Mouse (Mus musculus): ENCODE measurements around the gene Mllt6. TPM values are rescaled to one million over a fixed set of nuclear protein-coding genes. Genes with fewer than 3 reads are reported as not detected.
A peak's percentile ranks its signal among the peaks of the same experiment; 100 is the strongest.

Mllt6 gene
- polyA plus RNA-seq, 1 experiment, result 48.7 TPM

GRCm38 (mm10) chr11:97711200-97711900, 48.1 kb downstream of the Mllt6 start:
- TF ChIP-seq CTCF (IDR thresholded peaks at IDR 0.05; ENCODE audit: low read depth, low read length) (no peak), POLR2A (IDR thresholded peaks at IDR 0.05; ENCODE audit: borderline replicate concordance, low read depth, low read length) (no peak)
- Histone ChIP-seq H3K4me3 (ENCODE audit: insufficient read depth, low read length) (no peak overlapping the region), H3K27ac (ENCODE audit: insufficient read depth, low read depth, low read length) (no peak overlapping the region), H3K4me1 (ENCODE audit: control insufficient read depth, insufficient read depth, low read length) (peaks cover 15% of the 10 kb centered on the region)

DNA sequence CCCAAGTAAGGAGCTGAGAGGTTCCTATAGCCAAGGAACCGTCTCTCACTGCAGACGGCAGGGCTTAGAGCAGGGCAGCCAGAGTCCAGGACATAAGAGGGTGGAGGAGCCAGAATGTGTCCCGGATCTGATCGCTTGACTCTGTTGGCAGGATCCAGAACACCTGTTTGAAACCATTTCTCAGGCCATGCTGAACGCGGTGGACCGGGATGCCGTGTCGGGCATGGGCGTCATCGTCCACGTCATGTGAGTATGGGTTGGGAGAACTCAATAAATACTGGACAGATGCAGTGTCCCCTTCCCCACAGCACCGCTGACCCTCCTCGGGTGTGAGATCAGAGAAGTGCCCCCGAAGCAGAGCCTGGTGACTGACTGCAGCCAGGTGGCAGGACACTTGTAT, 49.1 kb downstream of the Mllt6 start:
- Histone ChIP-seq H3K4me3 (ENCODE audit: insufficient read depth, low read length) (no peak overlapping the region), H3K4me1 (ENCODE audit: control insufficient read depth, insufficient read depth, low read length) (peaks cover 18% of the 10 kb centered on the region), H3K27ac (ENCODE audit: insufficient read depth, low read depth, low read length) (no peak overlapping the region)
- TF ChIP-seq CTCF (IDR thresholded peaks at IDR 0.05; ENCODE audit: low read depth, low read length) (no peak), POLR2A (IDR thresholded peaks at IDR 0.05; ENCODE audit: borderline replicate concordance, low read depth, low read length) (no peak)

- no peak for TF ChIP-seq CTCF (IDR thresholded peaks at IDR 0.05; ENCODE audit: low read depth, low read length)
- no peak for TF ChIP-seq POLR2A (IDR thresholded peaks at IDR 0.05; ENCODE audit: borderline replicate concordance, low read depth, low read length)
- H3K4me1 ChIP-seq (ENCODE audit: control insufficient read depth, insufficient read depth, low read length), result peaks cover 32% of the 10 kb centered on the region
- H3K4me3 ChIP-seq (ENCODE audit: insufficient read depth, low read length), result no peak overlapping the region
- no peak overlapping the region for H3K27ac ChIP-seq (ENCODE audit: insufficient read depth, low read depth, low read length)
These were observed 50.7 kb downstream of the Mllt6 start for GRCm38 (mm10) chr11:97713896-97714295.

GRCm38 (mm10) chr11:97714356-97714755, 51.1 kb downstream of the Mllt6 start:
- H3K4me1 ChIP-seq (ENCODE audit: control insufficient read depth, insufficient read depth, low read length), result peaks cover 37% of the 10 kb centered on the region

DNA sequence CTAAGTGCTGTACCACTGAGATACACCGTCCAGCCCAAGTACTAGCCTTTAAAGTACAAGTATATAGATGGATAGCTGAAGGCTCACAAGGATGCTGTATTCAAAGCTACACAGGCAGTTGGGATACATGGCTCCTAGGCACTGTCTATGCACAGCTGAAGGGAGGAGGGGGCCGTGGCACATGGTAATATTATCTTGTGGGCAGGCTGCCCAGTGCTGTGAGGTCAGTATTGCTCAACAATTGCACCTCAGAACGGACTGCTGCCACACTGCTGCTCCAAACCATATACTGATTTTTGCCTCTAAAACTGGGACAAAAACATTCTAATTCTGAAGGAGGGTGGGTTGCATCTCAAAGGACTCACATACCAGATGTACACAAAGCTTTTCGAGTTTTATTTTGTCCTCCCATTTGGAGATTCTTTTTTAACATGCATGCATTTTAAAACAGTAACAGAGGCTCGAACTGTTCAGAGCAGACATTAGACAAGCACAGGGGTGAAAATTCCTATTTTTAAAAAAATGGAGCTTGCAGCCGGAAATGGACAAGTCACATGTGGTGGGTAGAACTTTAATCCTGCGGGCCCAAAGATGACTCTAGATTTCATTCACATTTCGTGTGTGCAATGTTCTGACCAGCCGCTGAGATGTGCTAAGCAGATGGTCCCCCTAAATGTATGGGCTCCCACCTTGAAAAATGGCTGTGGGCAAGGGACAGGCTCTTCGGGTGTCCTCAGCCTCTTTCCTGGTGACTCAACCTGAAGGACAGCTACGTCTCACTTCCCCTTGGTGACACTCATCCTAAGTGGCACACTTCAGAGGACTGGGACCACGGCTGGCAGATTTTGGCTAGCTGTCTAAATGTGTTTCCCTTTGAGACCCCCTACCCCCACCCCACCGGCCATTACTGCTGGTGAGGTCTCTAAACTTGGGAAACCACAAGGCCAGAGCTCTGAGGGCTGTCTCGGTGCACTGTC, 51.9 kb downstream of the Mllt6 start:
- Histone ChIP-seq H3K4me3 (ENCODE audit: insufficient read depth, low read length) (no peak overlapping the region), H3K4me1 (ENCODE audit: control insufficient read depth, insufficient read depth, low read length) (peaks cover 41% of the 10 kb centered on the region), H3K27ac (ENCODE audit: insufficient read depth, low read depth, low read length) (0 out of 2 replicates have a peak overlapping the region, but pooled peaks have one; percentile 3)
- no peak for TF ChIP-seq CTCF (IDR thresholded peaks at IDR 0.05; ENCODE audit: low read depth, low read length)
- TF ChIP-seq POLR2A (IDR thresholded peaks at IDR 0.05; ENCODE audit: borderline replicate concordance, low read depth, low read length), result no peak

More at GRCm38 (mm10) chr11:97714356-97714755, 51.1 kb downstream of the Mllt6 start:
- Histone ChIP-seq H3K4me3 (ENCODE audit: insufficient read depth, low read length) (no peak overlapping the region), H3K27ac (ENCODE audit: insufficient read depth, low read depth, low read length) (no peak overlapping the region)
- no peak for TF ChIP-seq POLR2A (IDR thresholded peaks at IDR 0.05; ENCODE audit: borderline replicate concordance, low read depth, low read length)
- no peak for TF ChIP-seq CTCF (IDR thresholded peaks at IDR 0.05; ENCODE audit: low read depth, low read length)

DNA sequence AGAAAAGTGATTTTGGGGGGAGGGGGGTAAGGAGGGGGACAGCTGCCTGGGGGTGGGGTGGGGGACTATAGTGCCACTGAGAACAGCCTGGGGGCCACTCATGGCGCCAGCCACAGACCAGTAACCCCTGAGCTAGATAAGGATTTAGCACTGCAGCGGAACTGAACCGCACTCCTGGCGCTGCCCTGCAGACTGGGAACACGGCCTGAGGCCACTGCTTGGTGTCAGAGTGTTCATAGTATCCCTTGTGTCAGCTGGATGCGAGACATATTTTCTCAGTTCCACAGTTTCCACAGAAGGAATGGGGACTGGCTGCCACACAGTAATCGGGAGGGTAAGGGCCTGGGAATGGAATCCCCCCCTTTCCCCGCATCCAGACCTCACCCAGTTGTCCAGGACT, 52.8 kb downstream of the Mllt6 start:
- Histone ChIP-seq H3K4me1 (ENCODE audit: control insufficient read depth, insufficient read depth, low read length) (peaks cover 41% of the 10 kb centered on the region), H3K4me3 (ENCODE audit: insufficient read depth, low read length) (no peak overlapping the region), H3K27ac (ENCODE audit: insufficient read depth, low read depth, low read length) (no peak overlapping the region)
- TF ChIP-seq CTCF (IDR thresholded peaks at IDR 0.05; ENCODE audit: low read depth, low read length), result no peak
- TF ChIP-seq POLR2A (IDR thresholded peaks at IDR 0.05; ENCODE audit: borderline replicate concordance, low read depth, low read length), result no peak

- Histone ChIP-seq H3K27ac (ENCODE audit: insufficient read depth, low read depth, low read length) (peak overlapping the region; percentile 26), H3K4me1 (ENCODE audit: control insufficient read depth, insufficient read depth, low read length) (peaks cover 41% of the 10 kb centered on the region), H3K4me3 (ENCODE audit: insufficient read depth, low read length) (no peak overlapping the region)
- no peak for TF ChIP-seq CTCF (IDR thresholded peaks at IDR 0.05; ENCODE audit: low read depth, low read length)
- no peak for TF ChIP-seq POLR2A (IDR thresholded peaks at IDR 0.05; ENCODE audit: borderline replicate concordance, low read depth, low read length)
These were observed 54.4 kb downstream of the Mllt6 start for GRCm38 (mm10) chr11:97717369-97718280.

DNA sequence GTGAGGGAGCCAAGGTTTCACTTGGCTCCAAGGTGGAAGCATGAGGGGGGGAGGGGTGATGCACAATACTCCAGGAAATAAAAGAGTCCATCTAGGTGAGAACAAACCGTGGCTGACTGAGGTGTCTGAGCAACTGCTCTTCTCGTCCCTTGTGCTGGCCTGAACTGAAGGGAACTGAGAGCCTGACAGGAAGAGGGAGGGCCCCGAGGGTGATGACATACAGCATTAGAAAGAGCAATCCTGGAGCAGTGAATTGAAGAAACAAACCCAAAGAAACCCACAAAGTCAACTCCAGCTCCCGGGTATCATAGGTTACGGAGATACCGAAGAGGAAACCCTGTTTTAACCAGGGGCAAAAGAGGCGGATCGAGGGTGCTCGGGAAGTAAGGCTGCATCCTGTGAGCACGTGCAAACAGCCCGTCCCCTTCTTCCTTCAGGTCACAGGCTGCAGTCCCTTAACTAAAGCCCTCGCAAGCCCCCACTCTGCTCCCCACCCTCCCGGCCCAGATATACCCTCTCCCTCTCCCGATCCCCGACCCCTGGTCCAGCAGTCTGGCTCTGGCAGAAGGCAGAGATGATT, 55.2 kb downstream of the Mllt6 start:
- peaks cover 41% of the 10 kb centered on the region for H3K4me1 ChIP-seq (ENCODE audit: control insufficient read depth, insufficient read depth, low read length)
- H3K27ac ChIP-seq (ENCODE audit: insufficient read depth, low read depth, low read length), result peak overlapping the region; percentile 52
- no peak overlapping the region; the same call in 1 of the 2 replicates for H3K4me3 ChIP-seq (ENCODE audit: insufficient read depth, low read length)
- TF ChIP-seq CTCF (IDR thresholded peaks at IDR 0.05; ENCODE audit: low read depth, low read length) (no peak), POLR2A (IDR thresholded peaks at IDR 0.05; ENCODE audit: borderline replicate concordance, low read depth, low read length) (no peak)

DNA sequence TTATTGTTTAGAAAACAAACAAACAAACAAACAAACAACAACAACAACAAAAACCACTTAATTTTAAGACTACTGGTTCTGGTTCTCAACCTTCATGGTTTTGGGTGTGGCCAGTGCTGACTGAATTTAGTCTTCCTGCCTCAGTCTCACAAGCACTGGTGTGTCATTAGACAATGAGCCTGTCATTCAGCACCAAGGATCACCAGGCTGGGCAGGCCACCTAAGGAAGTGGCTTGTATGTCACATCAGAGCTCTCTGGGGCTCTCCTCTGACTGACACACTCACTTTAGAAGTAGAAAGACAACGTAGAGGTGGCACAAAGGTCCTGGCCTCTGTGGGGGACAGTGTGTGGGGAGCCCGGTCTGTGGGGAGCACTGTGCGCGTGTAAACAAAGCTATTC, 55.8 kb downstream of the Mllt6 start:
- peaks cover 41% of the 10 kb centered on the region for H3K4me1 ChIP-seq (ENCODE audit: control insufficient read depth, insufficient read depth, low read length)
- H3K27ac ChIP-seq (ENCODE audit: insufficient read depth, low read depth, low read length), result peak overlapping the region; percentile 52
- no peak overlapping the region; the same call in 1 of the 2 replicates for H3K4me3 ChIP-seq (ENCODE audit: insufficient read depth, low read length)
- TF ChIP-seq CTCF (IDR thresholded peaks at IDR 0.05; ENCODE audit: low read depth, low read length) (no peak), POLR2A (IDR thresholded peaks at IDR 0.05; ENCODE audit: borderline replicate concordance, low read depth, low read length) (no peak)
